Mouse (Mus musculus) bone marrow macrophage, adult 2 months (primary cell): Measurements from ENCODE around the gene Prr12.

Experiments used
- CTCF ChIP-seq: IDR thresholded peaks from 2 replicates; pipeline ENCODE4 v1.5.1; 2012; ENCODE audit warnings: low read depth, mild to moderate bottlenecking, low read length, moderate library complexity
- POLR2A ChIP-seq: IDR thresholded peaks from 2 replicates; pipeline ENCODE4 v1.6.1; 2012; ENCODE audit warnings: mild to moderate bottlenecking, low read depth, low read length, borderline replicate concordance

GRCm38 (mm10) chr7:45069671-45070070 lies 17.0 kb upstream of the Prr12 start:
- TF ChIP-seq POLR2A (no peak), CTCF (no peak)
